Mouse (Mus musculus) right cerebral cortex, adult 2 months (tissue): ENCODE data around the gene Zfp958.
A peak's percentile ranks its signal among the peaks of the same experiment; 100 is the strongest.
"Not testable (repeated sequence)": the region's sequence is repeated elsewhere in the genome, so short reads cannot be mapped to it uniquely, and the experiment has no call there.

ENCODE experiments used
- DNase-seq, 2 experiments: peaks; one replicate each; pipeline ENCODE4 v3.0.0; 2021 to 2022; ENCODE audit warnings: low spot score in 2 of 2

Zfp958 gene

GRCm38 (mm10) chr8:4612932-4613853 lies at the start of gene Zfp958:
Zfp958 (plus strand) TSS chr8:4613167.
- DNase-seq = peak; percentile 97 to 98

DNA sequence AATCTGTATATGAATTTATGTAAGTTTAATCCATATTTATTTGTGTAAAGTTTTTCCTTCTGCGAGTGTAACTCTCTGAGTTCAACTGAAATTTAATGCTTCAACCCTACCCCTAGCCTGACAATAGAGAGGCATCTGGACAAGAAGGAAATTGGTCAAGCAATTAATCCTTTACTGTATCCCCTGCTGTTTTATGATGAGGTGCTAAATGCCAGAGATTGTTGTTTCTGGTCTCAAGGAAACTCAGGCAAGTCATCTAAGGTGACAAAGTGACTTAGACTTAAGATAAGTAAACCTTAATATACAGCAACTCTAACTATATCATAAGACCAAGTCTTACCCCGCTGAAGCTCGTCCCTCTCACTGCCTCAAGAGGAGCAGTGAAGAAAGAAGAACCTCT lies 31.0 kb upstream of the Zfp958 start:
- DNase-seq = no peak

DNA sequence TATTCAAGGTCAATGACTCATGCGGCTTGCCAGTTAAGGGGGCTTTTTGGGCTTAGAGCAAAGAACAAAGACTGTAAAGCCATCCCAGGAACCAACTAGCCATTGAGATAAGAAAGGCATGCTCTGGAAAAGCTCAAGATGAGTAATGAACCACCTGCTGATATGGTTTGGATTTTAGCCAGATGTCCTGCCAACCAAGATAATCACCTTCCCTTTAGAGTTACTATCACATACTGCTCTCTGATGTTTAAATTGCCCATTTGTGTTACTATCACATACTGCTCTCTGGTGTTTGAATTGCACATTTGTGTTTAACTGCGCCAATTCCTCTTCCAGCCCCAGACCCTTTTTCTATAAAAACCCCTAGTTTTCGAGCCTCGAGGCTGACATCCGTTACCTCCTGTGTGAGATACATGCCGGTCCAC lies 30.2 kb upstream of the Zfp958 start:
- no peak for DNase-seq

DNA sequence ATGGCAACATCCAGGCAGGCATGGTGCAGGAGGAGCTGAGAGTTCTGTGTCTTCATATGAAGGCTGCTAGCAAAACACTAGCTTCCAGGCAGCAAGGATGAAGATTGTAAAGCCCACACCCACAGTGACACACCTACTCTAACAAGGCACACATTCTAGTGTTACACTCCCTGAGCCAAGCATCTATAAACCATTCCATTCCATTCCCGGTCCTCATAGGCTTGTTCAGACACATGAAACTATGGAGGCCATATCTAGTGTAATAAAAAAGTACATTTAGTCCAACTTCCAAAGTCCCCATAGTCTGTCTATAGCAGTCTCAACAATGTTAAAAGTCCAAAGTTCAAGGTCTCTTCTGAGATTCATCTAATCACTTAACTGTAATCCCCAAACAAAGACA lies 28.3 kb upstream of the Zfp958 start:
- no peak for DNase-seq

GRCm38 (mm10) chr8:4586356-4586755 lies 26.6 kb upstream of the Zfp958 start:
- DNase-seq = no peak

GRCm38 (mm10) chr8:4588165-4589000 lies 24.6 kb upstream of the Zfp958 start:
- peak; percentile 15 to 31 for DNase-seq

DNA sequence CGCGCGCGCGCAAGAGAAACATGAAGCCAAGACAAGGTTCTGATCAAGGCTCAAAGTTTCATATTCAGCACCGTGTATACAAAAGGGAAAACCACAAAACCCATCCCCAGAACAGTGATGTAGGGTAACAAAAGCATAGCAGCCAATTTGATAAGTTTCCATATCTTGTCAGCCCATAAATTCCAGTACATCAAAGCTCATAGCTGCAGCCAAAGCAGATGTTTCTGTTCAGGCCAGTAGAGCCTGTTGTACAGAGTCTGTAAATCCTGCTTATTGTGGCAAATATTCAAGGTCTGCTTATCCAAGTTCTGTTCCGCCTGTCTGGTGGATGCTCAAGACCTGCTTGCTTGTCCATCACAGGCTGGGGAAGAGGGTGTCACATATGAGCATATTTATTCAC lies 4.1 kb upstream of the Zfp958 start:
- no peak for DNase-seq

- DNase-seq = not testable (repeated sequence)
Observed at GRCm38 (mm10) chr8:4611626-4612175, 1.3 kb upstream of the Zfp958 start.

DNA sequence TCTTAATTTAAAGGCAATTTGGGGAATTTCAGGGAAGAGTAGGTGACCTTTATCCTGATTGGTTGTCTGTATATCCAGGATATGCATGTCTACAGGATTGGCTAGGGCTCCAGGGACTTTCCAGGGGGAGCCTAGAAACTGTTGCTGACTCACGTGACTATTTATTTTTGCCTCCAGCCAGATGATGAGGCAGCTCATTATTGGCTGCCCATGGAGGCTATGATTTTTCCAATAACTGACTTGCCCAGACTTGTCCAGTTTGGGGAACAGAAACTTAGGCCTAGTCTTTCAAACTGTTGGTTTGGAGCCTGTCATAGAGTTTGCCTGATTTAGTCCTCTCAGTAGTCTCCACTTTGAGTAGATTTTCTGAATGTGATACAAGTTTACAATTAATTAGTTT lies 14.4 kb downstream of the Zfp958 start:
- DNase-seq = no peak

DNA sequence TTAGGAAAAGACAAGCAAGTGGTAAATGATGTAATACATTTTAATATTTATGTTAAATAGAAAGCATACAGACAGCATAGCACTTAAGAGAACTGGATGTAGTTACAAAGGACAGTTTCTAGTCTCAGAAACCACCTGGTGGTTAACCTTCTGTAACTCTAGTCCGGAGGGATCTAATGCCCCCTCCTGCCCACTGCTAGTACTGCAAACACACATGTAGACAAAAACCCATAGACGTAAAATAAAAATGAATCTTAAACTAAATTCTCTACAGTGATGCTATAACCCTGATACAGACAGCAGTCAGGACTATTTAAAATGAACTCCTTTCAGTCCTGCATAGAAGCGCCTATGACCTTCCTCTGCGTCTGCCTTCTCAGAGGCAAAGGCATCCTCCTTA lies 24.1 kb downstream of the Zfp958 start:
- DNase-seq = no peak

- DNase-seq = not testable (repeated sequence)
Observed at GRCm38 (mm10) chr8:4642974-4643373, 30.0 kb downstream of the Zfp958 start.

DNA sequence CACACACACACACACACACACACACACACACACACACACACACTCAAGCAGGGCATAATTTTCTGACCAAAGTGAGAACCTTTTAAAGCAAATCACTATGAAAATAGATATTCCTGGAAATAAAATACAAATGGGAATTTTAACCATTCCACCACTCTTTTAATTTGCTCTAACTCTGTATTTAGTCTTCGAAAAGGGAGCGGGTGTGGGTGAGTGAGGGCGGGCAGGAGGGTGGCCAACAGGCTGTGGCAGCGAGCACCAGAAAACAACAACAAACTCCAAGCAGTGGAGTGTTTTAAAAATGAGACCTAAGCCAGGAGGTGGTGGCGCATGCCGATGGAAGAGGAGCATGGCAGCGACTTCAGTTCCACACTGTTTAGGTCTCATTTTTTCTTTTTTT lies 43.6 kb downstream of the Zfp958 start:
- no peak for DNase-seq

DNA sequence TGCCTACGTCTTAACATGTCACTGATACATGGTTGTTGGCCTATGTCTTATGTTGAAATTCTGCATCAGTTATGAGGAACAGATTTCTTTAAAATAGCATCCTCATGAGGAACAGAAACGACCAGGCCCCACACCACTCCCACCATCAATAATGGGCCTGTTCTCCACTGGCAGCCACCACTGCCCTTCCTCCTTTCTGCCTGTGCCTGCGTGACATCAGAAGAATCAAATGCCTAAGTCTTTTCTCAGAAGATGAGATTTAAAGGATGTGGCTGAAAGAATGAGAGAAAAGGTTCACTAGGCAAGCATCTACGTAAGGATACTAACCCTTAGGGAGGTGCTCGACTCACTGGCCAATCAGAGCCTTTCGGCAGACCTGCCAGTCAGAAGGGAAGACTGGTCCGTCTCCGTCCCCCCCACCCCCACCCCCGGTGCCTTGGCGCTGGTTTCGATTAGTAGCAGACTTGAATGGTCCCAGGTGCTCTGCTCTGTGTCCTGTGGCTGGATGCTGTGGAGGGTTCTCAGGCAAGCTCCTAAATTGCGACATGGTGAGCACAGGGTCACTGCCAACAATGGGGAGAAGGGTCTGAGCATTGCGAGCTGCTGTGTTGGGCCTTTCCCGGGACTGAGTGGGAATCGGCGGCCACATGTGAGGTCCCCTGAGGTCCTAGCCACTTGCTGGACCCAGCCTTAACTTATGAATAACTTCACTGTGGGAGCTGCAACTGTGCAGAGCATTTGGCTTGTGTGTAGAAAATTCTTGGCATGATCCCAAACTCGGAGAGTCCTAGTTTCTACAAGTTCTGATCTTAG lies 62.4 kb downstream of the Zfp958 start:
- no peak for DNase-seq

- DNase-seq = no peak
Observed at GRCm38 (mm10) chr8:4676586-4676985, 63.6 kb downstream of the Zfp958 start.

DNA sequence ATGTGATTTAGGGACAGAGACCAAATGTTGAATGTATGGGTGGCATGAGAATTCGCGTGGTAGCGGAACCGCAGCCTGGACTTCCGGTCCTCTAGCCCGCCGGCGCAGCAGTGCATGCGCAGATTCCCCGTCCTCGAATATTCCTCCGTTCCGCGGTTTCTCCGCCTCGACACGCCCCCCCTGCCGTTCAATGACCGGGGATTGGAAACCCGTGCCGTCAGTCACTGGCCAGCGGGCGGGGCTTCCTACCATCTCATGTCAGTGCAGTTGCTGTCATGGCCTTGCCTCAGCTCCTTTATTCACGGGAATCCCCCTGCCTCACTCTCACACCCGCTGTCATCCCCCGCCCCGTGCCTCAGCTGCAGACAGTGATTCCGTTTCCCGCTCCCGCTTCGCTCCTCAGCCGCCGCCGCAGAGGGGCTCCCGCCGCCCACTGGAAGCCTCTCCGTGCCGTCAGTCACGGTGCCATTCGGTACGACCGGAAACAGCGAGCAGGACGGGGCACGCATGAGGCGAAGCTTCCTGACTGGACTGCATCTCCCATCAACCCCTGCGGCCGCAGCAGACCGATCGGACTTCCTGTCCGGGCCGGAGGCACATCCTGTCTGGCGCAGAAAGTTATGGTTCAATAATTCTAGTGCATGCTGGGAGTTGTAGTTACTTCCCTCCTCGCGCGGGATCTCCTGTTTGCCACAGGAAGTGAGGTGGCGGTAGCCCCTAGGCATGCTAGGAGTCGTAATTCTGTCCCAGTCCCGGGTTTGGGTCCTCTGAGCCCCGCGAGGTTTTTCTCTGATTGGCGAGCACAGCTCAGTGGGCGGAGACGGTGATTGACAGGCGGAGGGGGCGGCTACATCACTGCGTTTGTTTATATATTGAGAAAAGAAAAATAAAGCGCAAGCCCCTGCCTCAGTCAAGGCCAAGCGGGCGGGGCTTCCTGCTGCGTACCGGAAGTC lies 64.6 kb downstream of the Zfp958 start:
- DNase-seq = peak; percentile 98

DNA sequence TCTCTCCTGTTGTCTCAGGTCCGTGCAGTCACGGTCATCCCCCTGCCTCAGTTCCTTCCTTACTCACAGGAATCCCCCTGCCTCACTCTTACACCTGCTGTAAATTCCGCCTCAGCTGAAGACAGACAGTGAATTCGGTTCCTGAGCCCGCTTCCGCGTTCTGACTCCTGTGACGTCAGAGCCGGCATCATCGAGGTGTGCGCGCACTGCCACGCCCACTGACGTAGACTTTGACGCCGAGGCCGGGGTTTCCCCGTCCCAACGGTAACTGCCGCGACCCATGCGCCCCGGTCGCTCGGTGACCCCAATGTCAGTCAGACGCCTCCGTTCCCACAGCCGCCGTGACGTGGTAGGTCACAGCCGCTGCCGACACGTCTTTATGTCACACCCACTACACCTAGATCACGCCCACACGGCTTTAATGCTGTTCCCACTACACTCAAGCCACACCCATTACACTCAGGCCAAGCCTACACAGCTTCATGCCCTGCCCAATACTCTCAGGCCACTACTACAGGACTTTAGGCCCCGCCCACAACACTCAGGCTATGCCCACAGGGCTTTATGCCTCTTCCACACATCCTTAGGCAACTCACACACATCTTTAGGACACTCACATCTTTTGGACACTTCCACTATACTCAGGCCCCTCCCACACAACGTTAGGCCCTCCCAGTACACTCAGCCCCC lies 65.4 kb downstream of the Zfp958 start:
- DNase-seq = peak; percentile 88 to 95

DNA sequence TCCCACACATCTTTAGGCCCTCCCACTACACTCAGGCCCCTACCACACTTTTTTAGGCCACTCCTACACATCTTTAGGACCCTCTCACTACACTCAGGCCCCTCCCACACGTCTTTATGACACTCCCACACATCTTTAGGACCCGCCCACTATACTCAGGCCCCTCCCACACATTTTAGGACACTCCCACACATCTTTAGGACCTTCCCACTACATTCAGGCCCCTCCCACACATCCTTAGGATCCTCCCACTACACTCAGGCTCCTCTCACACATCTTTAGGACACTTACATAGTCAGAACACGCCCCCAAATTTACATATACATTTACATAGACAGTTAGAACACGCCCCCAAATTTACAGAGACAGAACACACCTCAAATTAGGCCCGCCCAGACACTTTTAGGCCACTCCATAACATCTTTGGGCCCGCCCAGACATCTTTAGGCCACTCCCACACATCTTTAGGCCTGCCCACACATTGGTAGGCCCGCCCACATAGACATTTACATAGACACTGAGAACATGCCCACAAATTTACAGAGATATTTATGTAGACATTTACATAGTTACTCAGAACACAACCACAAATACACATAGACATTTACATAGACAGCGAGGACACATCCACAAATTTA lies 66.1 kb downstream of the Zfp958 start:
- peak; percentile 5 to 13 for DNase-seq

DNA sequence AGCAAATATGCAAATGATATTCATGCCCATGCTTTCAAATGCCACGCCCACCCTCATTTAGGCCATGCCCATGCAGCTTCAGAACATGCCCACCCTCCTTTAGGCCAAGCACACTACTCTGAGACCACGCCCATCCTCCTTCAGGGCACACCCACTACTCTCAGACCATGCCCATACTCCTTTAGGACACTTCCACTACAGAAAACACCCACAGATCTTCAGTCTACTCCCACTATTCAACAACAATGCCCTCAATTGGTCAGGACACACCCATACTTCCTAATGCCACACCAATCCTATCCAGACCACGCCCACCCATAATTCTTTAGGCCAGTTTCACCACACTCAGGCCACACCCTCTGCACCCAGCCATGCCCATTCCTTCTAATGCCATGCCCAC lies 66.8 kb downstream of the Zfp958 start:
- no peak for DNase-seq
